Mouse (Mus musculus) thymus, postnatal 10 days (tissue): Measurements from ENCODE around the gene Acrbp.

Source experiments
- DNase-seq, 2 experiments: peaks; one replicate each; pipeline ENCODE4 v3.0.0; 2021; ENCODE audit warnings: low spot score in 2 of 2

The Acrbp gene

DNA sequence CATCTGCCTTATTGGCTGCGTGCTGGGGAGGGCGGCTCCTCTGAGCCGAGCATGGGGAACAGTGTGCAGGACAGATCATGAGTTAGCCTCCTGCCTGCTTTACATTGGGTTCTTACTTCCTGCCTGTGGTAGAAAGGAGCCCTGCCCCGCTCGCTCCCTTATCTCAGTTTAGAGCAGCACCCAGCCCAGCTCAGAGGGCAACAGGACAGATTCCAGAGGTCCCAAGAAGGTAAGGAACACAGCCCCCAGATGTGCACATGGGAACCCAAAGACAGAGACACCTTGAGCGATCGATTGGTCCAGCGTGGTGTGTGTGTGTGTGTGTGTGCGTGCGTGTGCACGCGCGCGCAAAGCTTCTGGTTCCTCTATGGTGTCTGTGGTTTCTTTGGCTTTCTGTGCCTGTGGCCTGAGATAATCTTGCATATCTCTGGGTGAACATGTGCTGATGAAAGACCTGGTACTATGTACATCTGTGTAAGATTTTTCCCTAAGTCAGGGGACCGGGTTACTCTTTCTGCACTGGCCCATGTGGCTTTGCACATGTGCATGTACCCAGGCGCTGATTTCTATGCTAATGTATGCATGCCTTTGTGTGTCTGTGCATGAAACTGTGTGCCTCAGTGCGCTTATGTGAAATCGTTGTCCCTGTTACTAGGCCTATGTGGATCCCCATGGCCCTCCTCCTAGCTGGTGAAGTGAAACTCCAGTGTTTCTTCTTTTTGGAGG is 21.8 kb downstream of the Acrbp start:
- DNase-seq = peak; percentile 51 to 62

DNA sequence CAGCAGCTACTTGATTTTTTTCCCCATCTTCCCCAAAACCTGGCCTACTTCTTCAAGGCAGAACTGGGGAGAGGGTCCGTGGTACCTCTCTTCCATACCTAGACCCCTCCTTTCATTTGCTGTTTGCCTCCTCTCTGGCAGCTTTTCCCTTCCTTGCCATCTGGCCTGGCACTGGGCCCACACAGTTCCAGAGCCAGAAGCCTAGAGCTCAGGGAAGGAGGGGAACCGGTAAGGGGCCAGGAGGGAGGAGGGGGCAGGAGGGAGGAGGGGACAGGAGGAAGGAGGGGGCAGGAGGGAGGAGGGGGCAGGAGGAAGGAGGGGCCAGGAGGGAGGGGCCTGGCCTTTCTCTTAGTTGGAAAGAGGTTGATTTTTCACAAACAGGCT is 22.4 kb downstream of the Acrbp start:
- DNase-seq = peak in 1 of 2 experiments; percentile 59

- DNase-seq = peak in 1 of 2 experiments; percentile 29
Measured at GRCm38 (mm10) chr6:125073825-125074224, 24.3 kb downstream of the Acrbp start.

DNA sequence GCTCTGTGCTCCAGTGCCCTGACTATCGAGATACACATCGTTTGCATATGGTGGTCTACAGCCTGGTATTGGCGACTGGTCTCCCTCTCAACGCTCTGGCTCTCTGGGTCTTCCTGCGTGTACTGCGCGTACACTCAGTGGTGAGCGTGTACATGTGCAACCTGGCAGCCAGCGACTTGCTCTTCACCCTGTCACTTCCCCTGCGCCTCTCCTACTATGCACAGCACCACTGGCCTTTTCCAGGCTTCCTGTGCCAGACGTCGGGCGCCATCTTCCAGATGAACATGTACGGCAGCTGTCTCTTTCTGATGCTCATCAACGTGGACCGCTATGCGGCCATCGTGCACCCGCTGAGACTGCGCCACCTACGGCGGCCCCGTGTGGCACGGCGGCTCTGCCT is 31.9 kb downstream of the Acrbp start:
- DNase-seq = no peak

- no peak for DNase-seq
Measured at GRCm38 (mm10) chr6:125081797-125082560, 32.5 kb downstream of the Acrbp start.

DNA sequence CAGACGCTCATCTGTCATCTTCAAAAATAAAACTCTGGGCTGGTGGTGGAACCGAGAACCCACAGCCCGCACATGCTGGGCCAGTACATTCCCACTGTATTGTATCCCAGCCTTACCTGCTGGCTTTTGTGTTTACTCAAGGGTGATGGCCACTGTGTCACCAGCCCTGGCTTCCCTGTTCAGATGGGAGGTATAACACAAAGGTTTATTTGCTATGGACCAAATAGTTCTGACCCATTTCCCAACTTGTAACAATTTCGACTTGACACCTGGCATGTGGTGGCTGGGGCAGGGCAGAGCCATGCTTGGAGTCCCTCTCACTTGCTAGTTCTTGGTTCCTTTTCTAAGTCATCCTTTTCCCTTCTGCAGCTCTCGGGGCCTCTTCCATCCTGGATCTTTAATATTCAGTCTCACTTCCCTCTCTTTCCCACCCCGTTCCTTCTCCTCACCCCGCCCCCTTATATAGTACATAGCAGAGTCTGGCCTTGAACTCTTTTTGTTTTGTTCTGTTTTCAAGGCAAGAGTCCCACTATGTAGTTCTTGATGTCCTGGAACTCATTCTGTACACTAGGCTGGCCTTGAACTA is 33.4 kb downstream of the Acrbp start:
- no peak for DNase-seq

DNA sequence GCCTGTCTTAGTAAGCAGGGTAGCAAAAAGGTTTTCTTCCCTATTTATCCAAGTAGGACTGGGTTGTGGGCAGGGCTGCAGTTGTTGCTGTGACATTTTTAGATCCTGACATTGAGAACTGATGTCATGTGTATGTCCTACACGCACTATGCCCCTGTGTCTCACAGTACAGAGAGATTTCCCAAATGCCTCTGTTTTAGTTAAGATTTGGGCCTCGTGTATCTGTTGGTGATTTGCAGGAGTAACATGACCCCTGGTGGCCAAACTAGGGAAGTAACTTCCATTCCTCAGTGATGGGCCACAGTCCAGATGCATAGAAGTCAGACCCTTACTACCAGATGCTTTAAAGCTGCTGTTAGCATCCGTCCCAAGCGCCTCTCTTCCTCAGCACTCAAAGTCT is 34.9 kb downstream of the Acrbp start:
- peak in 1 of 2 experiments; percentile 72 for DNase-seq

GRCm38 (mm10) chr6:125087937-125088336 is 38.4 kb downstream of the Acrbp start:
- DNase-seq = no peak

DNA sequence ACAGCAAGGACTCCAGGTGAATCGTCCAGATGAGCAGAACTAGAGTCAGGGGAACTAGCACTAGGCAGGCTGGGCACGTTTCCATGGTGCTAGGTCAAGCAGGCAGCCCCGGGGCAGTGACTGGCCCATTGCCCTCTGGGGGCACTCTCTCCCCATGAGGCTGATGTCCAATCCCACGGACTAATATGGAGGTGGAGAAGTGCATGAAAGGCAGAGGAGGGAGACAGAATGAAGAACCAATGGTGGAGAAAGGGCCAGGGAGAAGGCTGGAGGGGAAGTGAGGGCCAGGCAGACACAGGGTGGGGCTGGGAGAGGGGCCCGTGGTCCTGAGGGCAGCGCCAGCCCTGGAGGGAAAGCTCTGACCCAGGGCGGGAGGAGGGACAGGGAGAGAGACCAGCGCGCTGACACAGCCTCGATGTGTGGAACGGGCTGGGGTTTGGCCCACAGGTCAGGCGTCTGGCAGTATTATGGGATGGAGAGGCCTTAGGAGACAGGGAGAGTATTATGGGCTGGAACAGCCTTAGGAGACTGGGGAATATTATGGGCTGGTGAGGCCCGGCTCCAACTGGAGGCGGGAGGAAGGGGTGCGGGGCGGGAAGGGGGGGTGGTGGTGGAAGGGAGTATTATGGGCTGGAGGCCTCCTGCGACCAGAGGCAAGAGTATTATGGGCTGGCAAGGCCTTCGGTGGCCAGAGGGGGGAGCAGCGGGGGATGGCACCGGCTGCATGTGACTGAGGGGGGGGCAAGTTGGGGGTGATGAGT is 39.3 kb downstream of the Acrbp start:
- DNase-seq = peak in 1 of 2 experiments; percentile 44

DNA sequence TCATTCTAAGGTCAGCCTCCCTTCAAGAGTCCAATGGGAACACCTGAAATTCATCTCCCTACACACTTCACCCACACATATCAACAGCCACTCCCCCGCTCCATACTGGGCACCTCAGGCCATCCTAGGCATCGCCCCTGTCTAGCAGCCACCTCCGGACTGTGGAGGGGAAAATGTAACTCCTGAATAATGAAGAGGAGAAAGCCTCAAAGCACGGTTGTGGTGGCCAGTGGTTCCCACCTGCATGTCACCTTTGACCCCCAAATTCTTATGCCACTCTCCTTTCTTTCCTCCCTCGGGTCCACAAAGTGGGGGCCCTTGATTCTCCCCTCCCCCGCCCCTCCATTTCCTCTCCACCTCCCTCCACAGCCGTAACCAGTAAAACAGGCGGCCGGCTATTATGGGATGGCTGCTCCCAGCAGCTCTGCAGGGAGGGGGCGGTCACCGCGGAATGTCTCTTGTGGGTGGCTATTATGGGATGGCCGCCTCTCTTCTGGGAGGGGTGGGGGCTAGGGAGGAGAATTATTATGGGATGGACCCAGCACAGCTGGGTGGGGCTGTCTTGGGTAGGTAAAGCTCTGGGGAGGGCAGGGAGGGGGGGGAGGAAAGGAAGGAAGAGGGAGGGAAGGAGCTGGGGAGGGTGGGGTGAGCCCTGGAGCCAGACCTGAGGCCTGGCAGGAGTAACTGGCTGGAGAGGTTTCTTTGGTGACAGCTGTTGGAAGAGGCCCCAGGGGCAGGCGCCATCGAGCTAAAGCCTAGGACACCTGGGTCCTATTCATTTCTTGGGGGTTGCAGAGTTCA is 40.2 kb downstream of the Acrbp start:
- DNase-seq = peak; percentile 72 to 78

- no peak for DNase-seq
Measured at GRCm38 (mm10) chr6:125090341-125091085, 41.0 kb downstream of the Acrbp start.

DNA sequence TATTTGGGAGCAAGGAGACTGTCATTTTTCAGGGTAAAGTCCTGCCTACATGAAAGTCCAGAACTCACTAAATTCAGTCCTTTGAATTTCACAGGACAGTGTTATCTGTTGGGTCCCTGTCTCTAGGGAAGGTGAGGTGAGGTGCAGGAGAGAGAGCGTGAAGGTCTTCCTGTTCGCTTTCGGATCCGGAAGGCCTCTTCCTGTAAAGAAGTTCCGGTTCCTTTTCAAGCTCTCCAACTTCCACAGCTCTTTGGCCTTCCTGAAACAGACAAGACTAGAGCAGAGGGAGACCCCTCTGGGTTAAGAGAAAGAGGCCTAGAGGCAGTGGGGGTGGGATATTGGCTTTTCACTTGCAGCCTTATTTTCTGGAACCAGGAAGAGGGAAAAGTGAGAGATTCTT is 42.9 kb downstream of the Acrbp start:
- peak in 1 of 2 experiments; percentile 41 for DNase-seq

DNA sequence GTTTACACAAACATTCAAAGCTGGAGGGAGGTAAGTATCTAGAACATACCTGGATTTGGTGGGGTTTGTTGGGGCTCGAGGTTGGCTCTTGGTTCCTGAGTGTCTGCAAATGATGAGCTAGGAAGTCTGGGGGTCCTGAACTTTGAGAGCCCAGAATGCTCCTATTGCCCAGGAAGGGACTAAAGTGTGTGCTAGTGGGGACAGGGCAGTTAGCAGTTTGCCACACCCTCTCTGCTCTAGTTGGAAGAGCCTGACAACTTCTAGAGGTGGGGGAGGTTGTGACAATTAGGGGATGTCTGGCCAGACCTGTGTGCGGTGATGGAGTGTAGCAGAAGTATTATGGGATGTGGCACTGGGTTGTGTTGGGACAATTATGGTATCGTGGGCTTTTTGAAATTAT is 45.4 kb downstream of the Acrbp start:
- DNase-seq = no peak

DNA sequence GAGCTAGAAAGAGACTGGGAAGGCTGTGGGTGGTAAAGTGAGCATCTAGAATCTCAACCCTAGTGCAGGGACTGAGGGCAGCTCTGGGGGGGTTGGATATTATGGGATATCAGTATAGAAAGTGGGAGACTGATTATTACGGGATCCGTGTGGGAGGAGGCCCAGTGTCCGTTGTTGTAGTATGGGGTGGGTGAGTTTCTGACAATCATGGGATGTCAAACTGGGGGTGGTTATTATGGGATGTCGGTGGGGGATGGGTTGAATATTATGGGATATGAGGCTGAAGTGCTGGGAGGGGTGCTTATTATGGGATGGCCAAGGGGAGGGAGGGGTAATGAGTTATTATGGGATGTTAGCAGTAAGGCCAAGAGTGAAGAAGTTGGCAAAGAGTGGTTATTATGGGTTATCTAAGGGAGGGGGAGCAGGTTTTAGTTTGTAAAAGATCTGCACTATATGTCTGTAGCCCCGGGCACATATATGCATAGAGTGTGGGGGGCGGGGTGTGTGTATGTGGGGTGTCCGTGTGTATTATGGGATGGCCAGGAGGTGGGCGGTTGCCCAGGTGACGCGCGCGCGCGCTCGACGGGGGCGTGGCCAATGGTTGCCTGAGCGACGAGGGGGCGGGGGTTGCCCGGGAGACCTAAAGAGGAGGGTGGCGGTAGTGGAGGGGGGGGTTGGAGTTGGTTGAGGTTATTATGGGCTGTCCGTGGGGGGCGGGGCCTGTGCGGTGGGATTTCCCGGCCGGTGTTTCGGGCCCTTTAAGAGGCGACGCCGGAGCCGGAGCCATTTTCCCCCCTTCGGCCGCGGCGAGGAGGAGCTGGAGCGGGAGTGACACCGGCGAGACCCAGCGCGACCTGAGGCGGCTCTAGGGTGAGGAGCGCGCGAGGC is 46.1 kb downstream of the Acrbp start, which contains the start of gene Chd4:
Chd4 (plus strand) TSS at position 591 of the 888 bp plus-strand sequence.
- peak; percentile 92 to 95 for DNase-seq

GRCm38 (mm10) chr6:125096279-125096596 is 46.7 kb downstream of the Acrbp start:
- DNase-seq = no peak

DNA sequence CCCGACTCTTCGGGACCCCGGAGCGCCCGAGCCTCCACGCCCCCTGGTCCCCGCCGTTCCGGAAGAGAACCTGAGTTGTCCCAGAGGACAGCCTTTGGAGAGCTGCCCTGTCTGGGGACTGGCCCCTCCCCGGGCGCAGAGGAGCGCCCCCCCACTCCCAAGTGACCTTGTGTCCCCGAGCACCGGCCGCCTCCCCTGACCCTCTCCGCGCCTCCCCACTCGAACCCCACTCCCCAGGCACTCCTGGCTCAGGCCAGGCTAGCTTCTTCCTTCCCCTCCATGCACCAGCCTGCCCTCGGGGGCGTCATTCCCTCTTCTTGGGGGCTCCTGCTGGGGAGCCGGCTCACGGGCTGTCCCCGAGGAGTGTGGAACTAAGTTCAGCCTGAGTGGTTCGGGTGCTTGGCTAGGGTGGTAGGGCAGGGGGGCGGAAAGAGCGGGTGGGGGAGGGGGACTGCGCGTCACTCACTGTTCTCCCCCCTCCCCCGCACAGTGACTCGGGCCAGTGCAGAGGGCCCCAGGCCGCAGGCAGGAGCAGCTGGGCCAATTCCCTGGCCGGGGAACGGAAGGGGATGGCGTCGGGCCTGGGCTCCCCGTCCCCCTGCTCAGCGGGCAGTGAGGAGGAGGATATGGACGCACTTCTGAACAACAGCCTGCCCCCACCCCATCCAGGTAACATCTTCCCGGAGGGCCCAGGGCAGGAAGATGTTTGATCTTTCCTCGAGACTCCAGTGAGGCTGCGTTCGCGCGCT is 47.3 kb downstream of the Acrbp start:
- peak; percentile 60 to 74 for DNase-seq

DNA sequence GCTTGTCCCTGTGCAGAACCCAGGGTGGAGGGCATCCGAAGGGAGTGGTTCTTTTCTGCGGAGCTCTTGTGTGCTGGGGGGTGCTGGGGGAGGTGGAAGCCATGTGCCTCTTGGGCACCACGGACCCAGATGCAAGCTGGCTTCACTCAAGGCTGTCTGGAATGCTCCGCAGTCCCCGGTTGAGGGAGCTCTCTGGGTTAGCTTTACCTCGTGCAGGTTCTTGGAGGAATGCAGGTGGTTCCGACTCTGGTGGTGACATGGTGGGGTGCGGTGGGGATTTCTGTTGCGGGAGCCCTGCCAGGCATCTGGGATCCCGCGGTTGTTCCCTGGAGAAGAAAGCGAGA is 47.8 kb downstream of the Acrbp start:
- peak; percentile 47 to 48 for DNase-seq

GRCm38 (mm10) chr6:125097951-125098350 is 48.5 kb downstream of the Acrbp start:
- DNase-seq = no peak

- no peak for DNase-seq
Measured at GRCm38 (mm10) chr6:125098513-125098912, 49.0 kb downstream of the Acrbp start.
